Mouse (Mus musculus) frontal cortex, adult 2 months (tissue): ENCODE data around the gene Gm10647. TPM values are rescaled to one million over a fixed set of nuclear protein-coding genes. Genes with fewer than 3 reads are reported as not detected.

ENCODE experiments used
- DNase-seq, 2 experiments: peaks; one replicate each; pipeline ENCODE4 v3.0.0; 2022; ENCODE audit warnings: low spot score in 1 of 2; ENCODE audit errors: extremely low spot score in 1 of 2
- polyA plus RNA-seq: library from polyadenylated mRNA; depleted of rRNA; stranded (reverse); fragments of >200 nt; gene quantifications from 2 replicates; pipeline ENCODE4 v1.2.3, GENCODE M21; 2012; rRNA removed

Gene Gm10647
- polyA plus RNA-seq, 1 experiment: 0.44 TPM

DNA sequence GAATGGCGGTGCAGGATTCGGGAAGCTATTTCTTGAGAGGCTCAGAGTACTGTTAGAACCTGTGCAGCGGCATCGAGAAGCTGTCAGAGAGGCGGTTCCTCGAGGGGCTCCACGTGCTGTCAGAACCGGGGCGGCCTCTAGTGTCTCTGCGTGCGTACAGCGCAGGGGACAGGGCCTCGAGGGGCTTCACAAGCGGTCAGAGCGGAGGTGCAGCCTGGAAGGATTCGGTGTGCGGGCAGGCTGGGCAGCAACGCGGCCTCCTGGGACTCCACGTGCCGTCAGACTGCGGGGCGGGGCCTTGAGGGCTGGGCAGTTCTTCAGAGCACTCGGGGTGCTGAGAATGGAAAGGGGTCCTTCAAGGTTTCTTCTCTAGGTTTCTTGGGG lies 38.2 kb downstream of the Gm10647 start:
- no peak for DNase-seq

DNA sequence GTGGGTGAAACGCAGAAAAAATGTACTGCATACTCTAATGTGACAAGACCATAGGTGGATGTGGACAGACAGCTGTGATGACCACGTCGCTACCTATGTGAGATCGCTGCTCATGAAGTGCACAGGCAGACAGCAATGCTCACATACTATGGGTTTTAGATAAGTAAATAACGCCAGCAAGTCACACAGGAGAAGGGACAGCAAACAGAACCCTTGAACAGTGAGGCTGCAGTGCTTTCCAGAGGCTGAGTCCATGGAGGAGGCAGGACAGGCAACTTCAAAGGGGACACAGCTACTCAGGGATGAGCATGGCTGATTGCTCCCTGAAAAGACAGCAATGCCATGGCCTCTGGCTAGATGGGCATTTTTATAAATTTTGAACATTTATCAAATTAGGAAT lies 50.0 kb downstream of the Gm10647 start:
- no peak for DNase-seq

Other genes starting within 250 kb of the Gm10647 start
- gene Usp3, start 203.9 kb upstream of the Gm10647 start, polyA plus RNA-seq: 38.5 and 41.2 TPM in 2 replicates
- gene Car12, start 83.4 kb upstream of the Gm10647 start, polyA plus RNA-seq: 10.6 and 13.6 TPM in 2 replicates
- 16.5 and 18.1 TPM in 2 replicates for gene Aph1b, start 1.5 kb upstream of the Gm10647 start, polyA plus RNA-seq
- 7.1 and 7.2 TPM in 2 replicates for gene Aph1c, start 37.7 kb downstream of the Gm10647 start, polyA plus RNA-seq
- 17.8 and 19.4 TPM in 2 replicates for gene Rab8b, start 122.6 kb downstream of the Gm10647 start, polyA plus RNA-seq
- 54.6 and 58.6 TPM in 2 replicates for gene Rps27l, start 149.0 kb downstream of the Gm10647 start, polyA plus RNA-seq
- 20.4 and 21.0 TPM in 2 replicates for gene Lactb, start 178.4 kb downstream of the Gm10647 start, polyA plus RNA-seq